Mouse (Mus musculus) lung, postnatal 36 days (tissue): ENCODE results near the gene Mob1a.
"Not testable (repeated sequence)": the region's sequence is repeated elsewhere in the genome, so short reads cannot be mapped to it uniquely, and the experiment has no call there.

Source experiments
- DNase-seq: peaks from one replicate; pipeline ENCODE4 v3.0.0; 2022; ENCODE audit warnings: mixed read lengths

Mob1a gene

GRCm38 (mm10) chr6:83345285-83345684, 19.5 kb downstream of the Mob1a start:
- DNase-seq: not testable (repeated sequence)

DNA sequence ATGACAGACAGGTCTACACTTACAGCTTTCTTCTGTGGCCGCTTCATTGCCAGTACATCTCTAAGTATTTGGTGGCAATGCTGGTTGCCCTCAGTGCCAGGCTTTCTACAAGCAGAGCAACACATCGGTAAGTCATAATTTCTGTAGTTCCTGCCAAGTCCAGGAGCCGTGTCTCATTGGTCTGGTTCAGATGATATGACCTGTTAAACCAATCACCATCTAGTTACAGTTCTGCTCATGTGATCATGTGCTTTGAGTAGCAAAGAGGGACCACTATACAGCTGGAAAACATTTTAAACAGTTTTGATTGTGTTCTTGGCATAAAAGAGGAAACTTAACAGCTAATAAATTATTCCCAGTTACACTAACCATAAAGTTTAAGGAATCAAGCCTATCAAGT, 22.1 kb downstream of the Mob1a start:
- DNase-seq: no peak

- DNase-seq: no peak
Observed at GRCm38 (mm10) chr6:83348873-83349272, 23.1 kb downstream of the Mob1a start, which contains the start of gene Bola3. Gene Bola3 (plus strand): TSS chr6:83349147.

- peak; percentile 91 for DNase-seq
Observed at GRCm38 (mm10) chr6:83349274-83349958, 23.6 kb downstream of the Mob1a start.

GRCm38 (mm10) chr6:83350172-83350571, 24.4 kb downstream of the Mob1a start:
- DNase-seq: no peak

GRCm38 (mm10) chr6:83350851-83351405, 25.1 kb downstream of the Mob1a start:
- no peak for DNase-seq

DNA sequence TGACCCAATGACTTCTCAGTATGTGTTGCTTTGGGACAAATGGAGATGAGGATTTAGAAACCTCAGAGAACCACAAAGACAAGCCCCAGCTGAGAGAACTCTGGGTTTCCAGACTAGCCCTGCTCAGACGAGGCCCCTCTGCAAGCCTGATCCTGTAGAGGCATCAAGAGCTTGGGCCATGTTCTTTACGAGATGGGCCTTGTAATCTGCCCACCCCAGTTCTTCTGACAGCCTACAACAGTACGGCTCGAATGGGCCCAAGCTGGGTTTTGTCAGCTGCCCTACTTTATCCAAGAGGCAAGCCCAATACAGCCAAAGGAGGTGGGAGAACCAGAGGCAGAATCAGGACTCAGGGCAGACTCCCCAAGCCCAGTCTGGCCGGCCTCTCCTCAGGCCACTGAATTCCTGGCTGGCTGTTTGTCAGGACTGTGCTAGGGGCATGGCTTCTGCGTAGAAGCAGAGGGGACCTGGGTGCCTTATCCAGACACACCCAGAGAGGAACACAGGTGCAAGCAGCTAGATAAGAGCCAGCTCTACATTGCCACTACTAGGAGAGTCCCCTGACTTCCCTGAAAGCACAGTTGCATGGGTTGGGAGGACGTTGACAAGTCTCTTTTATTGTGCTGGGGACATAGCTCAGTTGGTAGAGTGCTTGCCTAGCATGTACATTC, 25.8 kb downstream of the Mob1a start:
- DNase-seq: no peak

DNA sequence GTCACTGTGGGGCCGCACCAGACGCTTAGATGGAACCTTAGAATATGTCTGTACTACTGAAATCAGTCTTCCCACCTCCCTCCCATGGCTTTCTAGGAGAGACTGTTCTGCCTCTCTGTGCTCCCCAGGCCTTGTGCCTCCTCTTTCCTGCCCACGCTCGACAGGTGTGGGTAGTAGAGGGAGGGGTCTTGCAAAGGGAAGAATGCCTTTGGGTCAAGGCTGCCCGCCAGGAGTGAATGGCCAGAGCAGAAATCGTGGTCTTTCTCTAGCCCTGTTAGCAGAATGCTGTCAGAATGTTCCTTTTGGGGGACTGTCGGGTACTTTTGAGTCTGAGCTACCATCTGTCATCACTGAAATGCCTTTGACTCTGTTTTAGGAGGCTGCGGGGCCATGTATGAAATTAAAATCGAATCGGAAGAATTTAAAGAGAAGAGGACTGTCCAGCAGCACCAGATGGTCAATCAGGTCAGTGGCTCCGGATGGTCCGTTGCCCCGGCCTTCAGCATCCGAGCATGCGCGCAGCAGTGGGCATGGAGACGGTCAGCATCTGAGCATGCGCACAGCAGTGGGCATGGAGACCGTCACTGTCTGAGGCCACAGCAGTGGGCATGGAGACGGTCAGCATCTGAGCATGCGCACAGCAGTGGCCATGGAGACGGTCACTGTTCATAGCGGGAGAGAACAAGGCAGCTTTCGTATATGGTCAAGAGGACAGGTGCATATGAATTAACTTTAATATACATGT, 27.0 kb downstream of the Mob1a start:
- no peak for DNase-seq

- no peak for DNase-seq
Observed at GRCm38 (mm10) chr6:83354856-83355781, 29.3 kb downstream of the Mob1a start.

GRCm38 (mm10) chr6:83356569-83357138, 30.8 kb downstream of the Mob1a start:
- peak; percentile 88 for DNase-seq

DNA sequence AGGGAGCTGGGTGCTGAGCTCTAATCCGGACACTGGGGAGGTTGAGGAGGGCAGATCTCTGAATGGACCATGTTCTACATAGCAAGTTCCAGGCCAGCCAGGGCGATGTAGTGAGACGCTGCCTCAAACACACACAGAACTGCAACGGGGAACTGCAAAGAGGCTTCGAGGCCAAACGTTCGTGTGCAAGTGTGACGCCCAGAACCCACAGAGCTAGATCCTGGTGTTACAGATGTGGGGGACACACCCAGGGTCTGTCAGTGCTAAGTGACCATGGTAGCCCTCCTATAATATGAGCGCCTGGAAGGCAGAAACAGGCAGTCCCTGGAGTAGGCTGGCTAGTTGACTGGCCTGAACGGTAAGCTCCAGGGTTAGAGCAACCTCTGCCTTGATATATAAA, 31.6 kb downstream of the Mob1a start:
- no peak for DNase-seq

DNA sequence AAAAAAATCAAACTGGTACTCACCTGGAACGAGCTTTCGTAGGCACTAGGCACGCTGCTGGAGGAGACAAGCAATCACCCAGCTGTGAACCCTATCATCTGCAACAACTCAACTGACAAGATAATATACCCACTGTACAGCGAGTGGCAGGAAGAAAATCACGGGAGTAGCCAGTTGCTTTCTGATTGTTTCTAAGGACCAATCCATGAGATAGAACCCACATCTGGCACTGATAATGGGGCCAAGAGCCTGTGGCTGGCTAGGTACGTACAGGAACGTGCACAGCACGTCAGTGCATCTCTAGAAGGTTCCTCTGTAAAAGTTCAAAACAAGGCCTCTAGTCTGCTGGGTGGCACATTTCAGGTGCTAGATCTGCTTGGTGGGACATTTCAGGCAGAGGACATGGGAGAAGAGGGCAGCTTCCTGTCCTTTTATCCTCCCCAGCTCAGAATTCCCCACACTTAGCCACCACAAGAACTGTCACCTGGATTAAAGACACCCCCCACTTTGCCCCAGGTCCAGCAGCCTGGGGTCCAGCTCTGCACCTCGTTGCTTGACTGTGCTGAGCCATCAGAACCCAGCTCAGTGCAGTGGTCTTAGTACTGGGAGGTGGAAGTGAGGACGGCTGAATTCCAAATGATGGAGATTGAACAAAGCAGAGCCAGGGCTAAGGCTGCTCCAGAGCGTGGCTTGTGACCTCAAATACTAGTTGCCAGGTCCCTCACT, 35.9 kb downstream of the Mob1a start:
- no peak for DNase-seq

DNA sequence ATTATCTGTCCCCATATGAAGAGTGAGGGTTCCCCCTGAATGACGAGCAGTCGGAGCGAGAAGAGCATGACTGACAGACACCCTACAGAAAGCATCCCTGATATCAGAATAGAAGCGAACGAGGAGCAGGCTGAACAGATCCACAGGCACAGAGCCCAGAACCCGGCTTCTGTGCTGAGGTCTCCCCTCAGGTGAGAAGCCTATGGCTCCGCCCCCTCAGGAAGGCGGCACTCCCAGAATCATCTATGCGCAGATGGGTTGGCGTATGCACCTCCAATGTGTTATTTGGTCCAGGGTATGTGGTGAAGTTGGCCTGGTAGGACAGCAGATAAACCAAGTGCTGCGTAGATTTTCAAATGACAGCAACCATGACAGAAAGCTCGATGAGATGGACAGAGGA, 37.3 kb downstream of the Mob1a start:
- no peak for DNase-seq

GRCm38 (mm10) chr6:83370316-83370965, 44.6 kb downstream of the Mob1a start:
- DNase-seq: no peak

GRCm38 (mm10) chr6:83371350-83371749, 45.5 kb downstream of the Mob1a start:
- no peak for DNase-seq

DNA sequence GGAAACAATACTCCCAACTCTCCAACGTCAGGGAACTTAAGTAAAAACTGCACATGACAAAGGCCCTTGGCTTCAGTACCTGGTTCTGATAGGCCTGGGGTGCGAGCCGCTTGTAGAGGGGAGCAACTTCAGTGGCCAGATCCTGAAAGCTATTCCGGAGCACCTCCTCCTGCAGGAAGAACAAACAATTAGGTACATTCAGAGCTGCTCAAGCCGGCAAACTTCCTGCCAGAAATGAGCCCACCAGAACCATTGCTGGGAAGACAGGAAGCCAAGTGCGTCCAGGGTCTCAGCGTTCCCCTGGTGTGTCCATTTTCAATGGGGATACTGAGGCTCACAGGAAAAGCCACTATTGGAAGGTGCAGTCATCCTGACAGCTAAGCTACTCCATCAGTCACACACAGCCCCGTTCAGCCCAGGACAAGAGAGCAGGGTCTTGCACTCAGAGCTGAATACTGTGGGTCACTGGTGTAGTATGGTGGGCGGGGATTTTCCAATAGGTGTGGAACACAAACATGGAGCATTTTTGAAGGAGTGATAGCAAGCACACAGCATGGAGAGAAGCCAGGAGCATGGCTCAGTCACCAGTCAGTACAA, 48.0 kb downstream of the Mob1a start:
- DNase-seq: no peak

DNA sequence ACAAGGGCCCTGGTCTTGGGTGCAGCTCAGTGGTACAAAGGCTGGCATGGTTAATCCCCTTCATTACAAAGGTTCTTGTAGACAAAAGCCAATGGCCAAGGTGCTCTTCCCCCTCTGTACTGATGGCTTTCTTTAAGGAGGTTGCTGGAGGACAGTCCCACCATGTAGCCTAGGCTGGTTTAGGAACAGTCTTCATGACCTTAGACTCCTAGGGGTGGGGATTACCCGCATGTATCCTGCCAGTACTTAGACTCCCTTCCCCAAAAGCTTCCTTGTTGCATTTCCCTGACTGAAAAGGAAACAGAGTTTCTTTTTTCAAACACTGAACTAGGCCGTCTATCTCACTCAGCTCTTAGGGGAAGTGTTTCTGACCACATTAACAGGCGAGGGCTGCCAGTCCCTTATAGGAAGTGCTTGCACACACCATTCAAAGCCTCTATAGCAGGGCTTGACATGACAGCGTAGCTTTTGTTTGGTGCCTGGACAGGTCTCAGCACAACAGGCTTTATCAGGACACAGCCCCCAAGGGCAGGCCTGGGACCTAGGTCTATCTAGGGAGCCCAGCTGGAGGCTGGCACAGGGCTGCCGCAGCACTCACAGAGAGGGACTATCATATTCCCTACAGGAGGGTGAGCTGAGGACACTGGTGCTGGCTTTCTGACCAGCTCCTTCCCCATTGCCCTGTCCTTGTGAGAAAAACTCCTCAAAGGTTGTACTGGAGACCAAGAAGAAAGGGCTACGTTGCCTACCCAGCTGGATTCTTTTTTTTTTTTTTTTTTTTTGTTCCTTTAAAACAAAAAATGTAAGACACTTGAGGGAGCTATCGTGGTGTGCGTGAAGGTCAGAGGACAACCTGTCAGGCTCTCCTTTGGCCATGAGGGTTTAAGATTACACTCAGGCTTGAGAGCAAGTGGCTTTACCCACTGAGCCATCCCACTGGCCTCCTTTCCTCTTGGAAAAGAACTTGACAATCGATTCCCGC, 56.0 kb downstream of the Mob1a start:
- DNase-seq: peak; percentile 25

DNA sequence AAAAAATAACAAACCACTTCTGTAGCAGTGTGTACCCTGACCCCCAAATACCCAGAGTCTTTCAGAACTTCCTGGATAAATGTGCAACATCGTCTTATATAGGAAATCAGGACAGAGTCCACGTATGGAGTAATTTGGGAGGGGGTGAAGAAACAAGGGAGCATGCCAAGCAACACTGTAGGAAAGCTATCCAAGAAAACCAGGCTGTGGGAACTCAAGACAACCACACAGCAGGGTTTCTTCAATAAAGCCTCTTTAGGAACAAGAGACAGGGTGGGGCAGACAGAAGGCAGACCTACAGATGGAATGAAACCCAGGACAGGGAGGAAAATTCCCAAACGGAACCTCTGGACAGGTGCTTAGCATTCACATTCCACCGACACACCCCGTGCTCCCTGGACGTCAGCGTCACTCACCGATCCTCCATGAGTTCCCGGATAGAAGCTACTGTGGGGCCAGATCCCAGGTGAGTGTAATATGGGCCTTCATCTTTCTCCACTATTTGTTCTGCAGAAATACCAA, 59.8 kb downstream of the Mob1a start:
- no peak for DNase-seq
